Mouse (Mus musculus) megakaryocyte, embryonic 14.5 days (primary cell): ENCODE measurements around the gene Ppil1.

Source experiments
- FLI1 ChIP-seq: IDR thresholded peaks from 2 replicates; pipeline ENCODE4 v1.6.1; 2012; ENCODE audit warnings: low read length, inconsistent platforms, mixed read lengths
- GATA1 ChIP-seq: IDR thresholded peaks from 3 replicates; pipeline ENCODE4 v1.6.1; 2012; ENCODE audit warnings: mixed read lengths, low read length, inconsistent platforms, borderline replicate concordance

DNA sequence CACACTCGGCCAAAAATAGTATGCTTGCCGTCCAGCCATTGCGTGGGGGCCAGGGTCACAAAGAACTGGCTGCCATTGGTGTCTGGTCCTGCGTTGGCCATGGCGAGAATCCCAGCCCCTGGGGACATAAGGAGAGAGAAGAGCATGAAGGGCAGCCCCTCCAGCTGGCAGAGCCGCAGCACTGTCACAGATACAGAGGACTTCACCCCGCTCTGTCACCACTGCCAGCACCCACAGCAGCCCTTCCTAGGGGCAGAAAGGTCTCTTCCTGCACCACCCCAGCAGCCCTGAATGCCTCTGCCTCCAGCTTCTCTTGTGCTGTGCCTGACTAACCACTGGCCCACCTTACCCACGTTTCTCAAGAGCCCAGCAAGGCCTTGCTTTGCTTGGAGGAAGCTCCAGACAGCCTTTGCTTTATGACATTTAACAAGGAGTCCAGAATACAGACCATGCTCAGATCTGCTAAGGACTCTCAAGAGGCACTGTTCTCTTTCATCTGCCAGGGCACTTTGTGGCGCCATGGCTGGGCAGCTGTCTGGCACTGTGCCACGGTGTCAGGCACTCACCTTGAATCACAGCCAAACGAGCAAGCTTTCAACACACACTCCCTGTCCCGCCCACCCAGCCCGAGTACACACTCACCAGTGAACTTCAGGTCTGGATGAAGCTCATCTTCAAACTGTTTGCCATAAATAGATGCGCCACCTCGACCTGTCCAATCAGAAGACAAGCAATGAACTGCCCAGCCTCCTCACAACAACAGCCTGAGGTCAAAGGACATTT lies 12.2 kb downstream of the Ppil1 start:
- TF ChIP-seq GATA1, result no peak
- no peak for TF ChIP-seq FLI1
